Mouse (Mus musculus) CH12.LX (cell line): Measurements from ENCODE around the gene AL732309.1. TPM values are rescaled to one million over a fixed set of nuclear protein-coding genes. Genes with fewer than 3 reads are reported as not detected.
A peak's percentile ranks its signal among the peaks of the same experiment; 100 is the strongest.

ENCODE experiments used
- DNase-seq: peaks from one replicate; pipeline ENCODE4 v3.0.0-alpha.2; 2013; ENCODE audit errors: extremely low read depth
- H3K27ac ChIP-seq: 2 replicates; pipeline ENCODE4 v1.5.1; 2012; ENCODE audit warnings: low read depth, mild to moderate bottlenecking, control low read depth, moderate library complexity; ENCODE audit not compliant: insufficient read depth
- H3K27me3 ChIP-seq: replicated peaks from 2 replicates; pipeline ENCODE3; 2012; ENCODE audit warnings: inconsistent platforms
- H3K36me3 ChIP-seq, 2 experiments: replicated peaks in 1 of 2; 2 replicates each; pipeline versions ENCODE3 to v1.6.1; 2012; ENCODE audit warnings: inconsistent platforms in 1 of 2, low read length in 1 of 2, mild to moderate bottlenecking in 1 of 2, mixed read lengths in 1 of 2, moderate library complexity in 1 of 2; ENCODE audit not compliant: control insufficient read depth in 1 of 2, insufficient read depth in 1 of 2
- H3K4me1 ChIP-seq, 2 experiments: 2 replicates each; pipeline ENCODE4 v1.6.1; 2012; ENCODE audit warnings: inconsistent platforms in 1 of 2, moderate library complexity in 1 of 2; ENCODE audit not compliant: insufficient read depth in 2 of 2, control insufficient read depth in 1 of 2
- H3K4me2 ChIP-seq: 2 replicates; pipeline ENCODE4 v1.6.1; 2012; ENCODE audit warnings: low read depth, mild to moderate bottlenecking, control low read depth; ENCODE audit not compliant: poor library complexity, insufficient read depth, severe bottlenecking
- H3K4me3 ChIP-seq, 3 experiments: fragments of 150-350 bp in 1 of 3; sonication (generic) in 1 of 3; replicated peaks in 1 of 3; 2 replicates each; pipeline versions ENCODE3 to v1.5.1; 2011 to 2012; ENCODE audit warnings: low read depth in 2 of 3, low read length in 2 of 3, mild to moderate bottlenecking in 2 of 3, moderate library complexity in 2 of 3, control low read depth in 1 of 3, improper control_type of control experiment in 1 of 3, inconsistent platforms in 1 of 3, mixed read lengths in 1 of 3; ENCODE audit not compliant: poor library complexity in 1 of 3
- H3K79me2 ChIP-seq: replicated peaks from 2 replicates; pipeline ENCODE4 v1.6.1; 2012; ENCODE audit warnings: mild to moderate bottlenecking, moderate library complexity; ENCODE audit not compliant: control insufficient read depth, poor library complexity, insufficient read depth, severe bottlenecking; ENCODE audit errors: extremely low read depth
- H3K9ac ChIP-seq: 2 replicates; pipeline ENCODE4 v1.6.1; 2012; ENCODE audit warnings: low read depth, mild to moderate bottlenecking, control low read depth, moderate library complexity; ENCODE audit not compliant: insufficient read depth
- H3K9me3 ChIP-seq: replicated peaks from 2 replicates; pipeline ENCODE3; 2012; ENCODE audit warnings: low read length, inconsistent platforms, mixed read lengths
- BHLHE40 ChIP-seq: IDR thresholded peaks from 2 replicates; pipeline ENCODE4 v1.6.1; 2011; ENCODE audit warnings: mild to moderate bottlenecking, low read depth, low read length, improper control_type of control experiment
- CHD2 ChIP-seq: IDR thresholded peaks from 2 replicates; pipeline ENCODE4 v1.6.1; 2011; ENCODE audit warnings: low read length, improper control_type of control experiment
- CTCF ChIP-seq, 2 experiments: IDR thresholded peaks in 1 of 2; conservative IDR thresholded peaks in 1 of 2; 2 replicates each; pipeline ENCODE4 v1.5.1; 2011 to 2012; ENCODE audit warnings: low read depth in 2 of 2, low read length in 2 of 2, improper control_type of control experiment in 1 of 2, inconsistent platforms in 1 of 2, mild to moderate bottlenecking in 1 of 2, moderate library complexity in 1 of 2
- E2F4 ChIP-seq: IDR thresholded peaks from 2 replicates; pipeline ENCODE4 v1.6.1; 2011; ENCODE audit warnings: low read depth, low read length, improper control_type of control experiment; ENCODE audit not compliant: insufficient replicate concordance
- ELF1 ChIP-seq: IDR thresholded peaks from 2 replicates; pipeline ENCODE4 v1.6.1; 2014; ENCODE audit warnings: low read depth, mild to moderate bottlenecking, inconsistent platforms, low read length, improper control_type of control experiment
- IRF4 ChIP-seq: IDR thresholded peaks from 2 replicates; pipeline ENCODE4 v1.6.1; 2014; ENCODE audit warnings: low read depth, mild to moderate bottlenecking, inconsistent platforms, low read length, improper control_type of control experiment
- JUN ChIP-seq: IDR thresholded peaks from 2 replicates; pipeline ENCODE4 v1.6.1; 2011; ENCODE audit warnings: low read depth, mild to moderate bottlenecking, low read length, improper control_type of control experiment, moderate library complexity; ENCODE audit not compliant: insufficient read depth
- JUND ChIP-seq: conservative IDR thresholded peaks from 2 replicates; pipeline ENCODE4 v1.6.1; 2011; ENCODE audit warnings: low read depth, low read length, improper control_type of control experiment
- KAT2A ChIP-seq: IDR thresholded peaks from 2 replicates; pipeline ENCODE4 v1.6.1; 2012; ENCODE audit warnings: low read length, improper control_type of control experiment, inconsistent platforms; ENCODE audit not compliant: insufficient replicate concordance
- MAFK ChIP-seq: IDR thresholded peaks from 2 replicates; pipeline ENCODE4 v1.6.1; 2011; ENCODE audit warnings: low read length, improper control_type of control experiment; ENCODE audit not compliant: insufficient replicate concordance
- MEF2A ChIP-seq: IDR thresholded peaks from 2 replicates; pipeline ENCODE4 v1.6.1; 2014; ENCODE audit warnings: low read depth, mild to moderate bottlenecking, inconsistent platforms, low read length, improper control_type of control experiment, borderline replicate concordance
- MYC ChIP-seq: IDR thresholded peaks from 2 replicates; pipeline ENCODE4 v1.6.1; 2011; ENCODE audit warnings: low read depth, mild to moderate bottlenecking, improper control_type of control experiment, low read length
- NELFE ChIP-seq: IDR thresholded peaks from 2 replicates; pipeline ENCODE4 v1.6.1; 2011; ENCODE audit warnings: low read depth, low read length, improper control_type of control experiment
- NRF1 ChIP-seq: IDR thresholded peaks from 2 replicates; pipeline ENCODE4 v1.6.1; 2014; ENCODE audit warnings: low read depth, mild to moderate bottlenecking, inconsistent platforms, low read length, improper control_type of control experiment, moderate library complexity
- POLR2A ChIP-seq: IDR thresholded peaks from 2 replicates; pipeline ENCODE4 v1.6.1; 2011; ENCODE audit warnings: low read depth, mild to moderate bottlenecking, improper control_type of control experiment, low read length
- RAD21 ChIP-seq: IDR thresholded peaks from 2 replicates; pipeline ENCODE4 v1.6.1; 2011; ENCODE audit warnings: low read depth, mild to moderate bottlenecking, low read length, improper control_type of control experiment, moderate library complexity
- SIN3A ChIP-seq: IDR thresholded peaks from 2 replicates; pipeline ENCODE4 v1.6.1; 2012; ENCODE audit warnings: low read length, improper control_type of control experiment, inconsistent platforms
- SMC3 ChIP-seq: IDR thresholded peaks from 2 replicates; pipeline ENCODE4 v1.6.1; 2011; ENCODE audit warnings: low read depth, low read length, improper control_type of control experiment
- TCF12 ChIP-seq: IDR thresholded peaks from 2 replicates; pipeline ENCODE4 v1.6.1; 2014; ENCODE audit warnings: low read depth, mild to moderate bottlenecking, inconsistent platforms, low read length, improper control_type of control experiment
- UBTF ChIP-seq: IDR thresholded peaks from 2 replicates; pipeline ENCODE4 v1.6.1; 2012; ENCODE audit warnings: low read depth, mild to moderate bottlenecking, inconsistent platforms, low read length, improper control_type of control experiment, moderate library complexity
- ZC3H11A ChIP-seq: IDR thresholded peaks from 2 replicates; pipeline ENCODE4 v1.6.1; 2012; ENCODE audit warnings: low read depth, mild to moderate bottlenecking, inconsistent platforms, low read length, improper control_type of control experiment
- ZKSCAN1 ChIP-seq: IDR thresholded peaks from 2 replicates; pipeline ENCODE4 v1.6.1; 2012; ENCODE audit warnings: low read depth, inconsistent platforms, low read length, improper control_type of control experiment, borderline replicate concordance
- ZMIZ1 ChIP-seq: IDR thresholded peaks from 2 replicates; pipeline ENCODE4 v1.6.1; 2012; ENCODE audit warnings: low read depth, mild to moderate bottlenecking, inconsistent platforms, low read length, improper control_type of control experiment
- dilution Hi-C: fragments of 300-500 bp; cut with MboI; formaldehyde crosslinking; loops from 2 replicates; pipeline ENCODE4 v1.14.3; 2020; ENCODE audit warnings: low sequenced_read_pairs; ENCODE audit not compliant: extremely low pct_unique_long_range_greater_than_20kb, extremely low pct_ligation_motif_present
- in situ Hi-C: fragments of 300-500 bp; cut with MboI; formaldehyde crosslinking; loops from 3 replicates; pipeline ENCODE4 v1.14.3; 2019; ENCODE audit warnings: low sequenced_read_pairs, low pct_ligation_motif_present, low pct_unique_long_range_greater_than_20kb, mixed read lengths
- polyA plus RNA-seq: library from polyadenylated mRNA; unstranded; fragments of >175 nt; gene quantifications from 2 replicates; pipeline ENCODE4 v1.2.1, GENCODE M21; 2012; ENCODE audit warnings: low read depth; ENCODE audit not compliant: insufficient read length
- total RNA-seq, 2 experiments: library from RNA; depleted of rRNA; stranded (reverse); fragments of 300-350 nt in 1 of 2; fragments of >200 nt in 1 of 2; gene quantifications; 2 replicates each; pipeline ENCODE4 v1.2.3; 2012 to 2014

The AL732309.1 gene
- total and polyA plus RNA-seq, 3 experiments = 4.5 to 8.9 (median 6.7) TPM

DNA sequence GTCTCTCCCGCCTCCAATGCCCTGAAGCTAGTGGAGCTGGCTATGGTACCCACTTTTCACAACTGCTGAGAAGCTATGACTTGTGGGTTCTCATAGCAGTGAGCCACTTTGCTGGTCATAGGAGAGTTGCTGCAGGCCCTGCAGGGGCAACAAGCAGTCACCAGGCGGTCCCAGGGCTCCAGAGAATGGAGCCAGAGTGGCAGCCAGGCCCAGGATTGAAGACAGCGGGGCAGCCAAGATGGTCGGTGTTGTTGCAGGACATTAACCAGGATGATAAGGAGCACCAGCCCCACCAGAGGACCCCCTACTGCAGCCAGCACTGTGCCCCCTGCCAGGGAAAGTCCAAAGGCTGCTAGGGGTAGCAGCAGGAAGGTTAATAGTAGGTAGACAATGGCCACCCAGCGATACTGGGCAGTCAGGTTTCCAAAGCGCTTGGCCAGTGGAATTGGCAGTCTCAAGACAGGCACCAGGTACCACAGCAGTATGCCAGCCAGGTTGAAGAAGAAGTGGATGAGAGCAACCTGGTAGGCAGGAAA is 17.6 kb downstream of the AL732309.1 start:
- DNase-seq = no peak
- TF ChIP-seq NELFE (no peak), MAFK (no peak), ZMIZ1 (no peak), ZKSCAN1 (no peak), KAT2A (no peak), UBTF (no peak), E2F4 (no peak), RAD21 (no peak), SMC3 (no peak), IRF4 (no peak), ZC3H11A (no peak), POLR2A (no peak), BHLHE40 (no peak), NRF1 (no peak)
- H3K27ac ChIP-seq = no peak overlapping the region
- H3K4me2 ChIP-seq = peak overlapping the region; percentile 17
- H3K9ac ChIP-seq = no peak overlapping the region
- H3K79me2 ChIP-seq = no peaks in the 10 kb centered on the region; the same call in 1 of the 2 replicates
- H3K27me3 ChIP-seq = peaks cover 50% of the 10 kb centered on the region
- in situ Hi-C loops (no loop called here), dilution Hi-C loops (no loop called here)
- no peaks in the 10 kb centered on the region for H3K36me3 ChIP-seq
- no peak overlapping the region for H3K4me3 ChIP-seq
- H3K4me1 ChIP-seq = peaks cover 4 to 27% of the 10 kb centered on the region in 2 experiments; a peak in 3 of 4 replicates
- H3K9me3 ChIP-seq = no peaks in the 10 kb centered on the region

DNA sequence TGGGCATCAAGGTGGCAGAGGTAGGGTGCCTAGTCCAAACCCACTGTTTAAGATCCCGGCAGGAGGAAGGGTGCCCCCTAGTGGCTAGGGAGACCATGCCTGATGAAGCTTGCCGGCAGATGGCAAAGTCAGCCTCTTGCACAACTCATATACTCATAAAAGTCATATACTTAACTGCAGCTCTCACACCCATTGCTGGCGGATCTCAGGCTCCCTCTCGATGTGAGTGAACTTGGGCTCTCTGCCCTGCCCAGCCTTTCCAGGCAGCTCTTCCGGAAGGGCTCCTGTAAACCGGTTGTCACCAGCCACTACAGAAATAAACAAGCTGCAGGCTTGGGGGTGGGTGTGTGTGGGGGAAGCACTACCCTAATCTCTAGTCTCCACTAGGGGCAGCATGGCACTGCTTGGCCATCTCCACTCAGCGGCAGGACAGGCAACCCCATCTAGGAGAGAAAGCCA is 18.2 kb downstream of the AL732309.1 start:
- H3K79me2 ChIP-seq = peaks cover 5% of the 10 kb centered on the region
- H3K27me3 ChIP-seq = peaks cover 45% of the 10 kb centered on the region
- peaks cover 4 to 26% of the 10 kb centered on the region in 2 experiments; a peak in 3 of 4 replicates for H3K4me1 ChIP-seq
- peak; percentile 90 for DNase-seq
- peak overlapping the region; percentile 52 for H3K4me2 ChIP-seq
- peaks cover 4 to 5% of the 10 kb centered on the region in 2 experiments for H3K36me3 ChIP-seq
- in situ Hi-C loops = no loop called here
- H3K9me3 ChIP-seq = no peaks in the 10 kb centered on the region
- peak overlapping the region; percentile 14; the same call in 1 of the 2 replicates for H3K27ac ChIP-seq
- dilution Hi-C loops = no loop called here
- no peak overlapping the region for H3K9ac ChIP-seq
- H3K4me3 ChIP-seq = peak overlapping the region; percentile 23 to 33 (median 23)
- TF ChIP-seq CHD2 (0 out of 2 replicates have a peak, but pooled peaks have one; percentile 40), ZKSCAN1 (no peak), CTCF (conservative IDR thresholded peaks at IDR 0.05 in 1 of 2, IDR thresholded peaks at IDR 0.05 in 1 of 2; ENCODE audit: low read depth in 2 of 2, low read length in 2 of 2) (peak; percentile 80 to 95), SMC3 (peak; percentile 59), NELFE (peak; percentile 40), UBTF (0 out of 2 replicates have a peak, but pooled peaks have one; percentile 54), NRF1 (0 out of 2 replicates have a peak, but pooled peaks have one; percentile 7), SIN3A (0 out of 2 replicates have a peak, but pooled peaks have one; percentile 66), MEF2A (0 out of 2 replicates have a peak, but pooled peaks have one; percentile 15), JUND (no peak), TCF12 (peak; percentile 30; the same call in 1 of the 2 replicates), ELF1 (peak; percentile 75), RAD21 (peak; percentile 72), MYC (no peak), JUN (no peak), ZC3H11A (no peak)
